Comparison of ENCODE assay signal across 32 mouse cellular contexts in genomic region chr4:57191543-57192283, GRCm38 (mm10). TPM values are rescaled to one million over a fixed set of nuclear protein-coding genes. Genes with fewer than 3 reads are reported as not detected.
DNase-seq lines count a peak whose midpoint lies in the region; ATAC-seq and TF ChIP-seq lines count a peak whose summit lies in the region.
"Had no signal": no experiment of that assay in that cellular context is flagged by ENCODE, and none has a peak within 500 bp of the region (broad histone marks: within the 10 kb centered on the region; RNA-seq: fewer than 3 reads in every experiment).

No protein-coding gene starts in this region.

- H3K4me2 ChIP-seq in heart, embryonic 16.5 days (ENCODE audit: low read depth, low read length), result peak overlapping the region; percentile 23; the same call in 1 of the 2 replicates
- H3K4me2 ChIP-seq in lung, postnatal 0 days (replicated peaks; ENCODE audit: low read depth, low read length), result no peak overlapping the region
- H3K4me2 ChIP-seq: embryonic facial prominence, embryonic 13.5 days; forebrain, embryonic 15.5 days; hindbrain, embryonic 12.5 days; intestine, embryonic 15.5 days; lung, embryonic 15.5 days; midbrain, embryonic 12.5 days; neural tube, embryonic 13.5 days had no signal

- H3K27ac ChIP-seq in heart, embryonic 16.5 days (ENCODE audit: low read length), result peak overlapping the region; percentile 61
- no peak overlapping the region for H3K27ac ChIP-seq in lung, postnatal 0 days (ENCODE audit: low read length)
- H3K27ac ChIP-seq: embryonic facial prominence, embryonic 13.5 days; forebrain, embryonic 10.5 days; forebrain, embryonic 15.5 days; hindbrain, embryonic 12.5 days; hindbrain, postnatal 0 days; intestine, embryonic 15.5 days; layer of hippocampus, adult 2 months; liver, embryonic 14.5 days; lung, embryonic 15.5 days; midbrain, embryonic 12.5 days; neural tube, embryonic 13.5 days; stomach, postnatal 0 days had no signal

- H3K27me3 ChIP-seq in heart, embryonic 16.5 days (ENCODE audit: control insufficient read depth, insufficient read depth, low read length), result no peaks in the 10 kb centered on the region
- no peaks in the 10 kb centered on the region for H3K27me3 ChIP-seq in lung, postnatal 0 days (replicated peaks; ENCODE audit: insufficient read depth, low read length)
- H3K27me3 ChIP-seq: embryonic facial prominence, embryonic 13.5 days; forebrain, embryonic 15.5 days; hindbrain, embryonic 12.5 days; intestine, embryonic 15.5 days; lung, embryonic 15.5 days; midbrain, embryonic 12.5 days; neural tube, embryonic 13.5 days; Patski had no signal

- H3K9ac ChIP-seq in heart, embryonic 16.5 days (ENCODE audit: low read length), result no peak overlapping the region
- no peak overlapping the region for H3K9ac ChIP-seq in lung, postnatal 0 days (replicated peaks; ENCODE audit: low read depth)
- H3K9ac ChIP-seq: embryonic facial prominence, embryonic 13.5 days; forebrain, embryonic 15.5 days; hindbrain, embryonic 12.5 days; intestine, embryonic 15.5 days; liver, embryonic 14.5 days; lung, embryonic 15.5 days; midbrain, embryonic 12.5 days; neural tube, embryonic 13.5 days had no signal

- TF ChIP-seq EP300 in lung, postnatal 0 days (IDR thresholded peaks at IDR 0.05), result peak; percentile 31

- no peaks in the 10 kb centered on the region for H3K9me3 ChIP-seq in heart, embryonic 16.5 days (replicated peaks; ENCODE audit: control insufficient read depth, low read length)
- H3K9me3 ChIP-seq in lung, postnatal 0 days (ENCODE audit: low read length), result no peaks in the 10 kb centered on the region
- H3K9me3 ChIP-seq: embryonic facial prominence, embryonic 13.5 days; forebrain, embryonic 10.5 days; forebrain, embryonic 15.5 days; hindbrain, embryonic 12.5 days; intestine, embryonic 15.5 days; lung, embryonic 15.5 days; megakaryocyte, embryonic 14.5 days; midbrain, embryonic 12.5 days; neural tube, embryonic 13.5 days had no signal

- 43% methylated on average over 9 of the region's 9 CpGs for WGBS in heart, embryonic 16.5 days
- 41% methylated on average over 9 of the region's 9 CpGs for WGBS in lung, postnatal 0 days
- WGBS in lung, adult 2 months, result 48% methylated on average over 9 of the region's 9 CpGs

- TF ChIP-seq POLR2A in lung, adult 2 months (IDR thresholded peaks at IDR 0.05; ENCODE audit: borderline replicate concordance, extremely low read depth, low read depth, low read length), result no peak

- peaks cover 15% of the 10 kb centered on the region for H3K4me1 ChIP-seq in heart, embryonic 16.5 days (ENCODE audit: control insufficient read depth, insufficient read depth, low read length)
- no peaks in the 10 kb centered on the region; the same call in 1 of the 2 replicates for H3K4me1 ChIP-seq in lung, postnatal 0 days (ENCODE audit: insufficient read depth, low read depth, low read length)
- H3K4me1 ChIP-seq in lung, adult 2 months (ENCODE audit: control insufficient read depth, insufficient read depth, low read length), result peaks cover 2% of the 10 kb centered on the region; the same call in 1 of the 2 replicates
- H3K4me1 ChIP-seq: embryonic facial prominence, embryonic 13.5 days; forebrain, embryonic 15.5 days; hindbrain, embryonic 12.5 days; intestine, embryonic 15.5 days; midbrain, embryonic 12.5 days; neural tube, embryonic 13.5 days had no signal

- intact Hi-C loops in heart, postnatal 14 days (cut with DNase I), result no loop called here

- no peaks in the 10 kb centered on the region for H3K36me3 ChIP-seq in heart, embryonic 16.5 days (ENCODE audit: control insufficient read depth, insufficient read depth)
- H3K36me3 ChIP-seq in lung, postnatal 0 days (ENCODE audit: insufficient read depth, low read length), result no peaks in the 10 kb centered on the region
- H3K36me3 ChIP-seq: forebrain, embryonic 10.5 days; forebrain, embryonic 15.5 days; G1E; hindbrain, embryonic 12.5 days; intestine, embryonic 15.5 days; midbrain, embryonic 12.5 days had no signal

- DNase-seq in heart, adult 11 months, result peak; percentile 90
- no peak for DNase-seq in heart, postnatal 14 days
- DNase-seq in heart, postnatal 4 days, result no peak
- peak; percentile 50 for DNase-seq in lung, postnatal 0 days (ENCODE audit: low spot score)
- no peak for DNase-seq in lung, adult 2 months
- no peak for DNase-seq in layer of hippocampus, adult 9-10 months (ENCODE audit: low spot score)
- DNase-seq: adrenal gland, postnatal 25 days; cerebellum, adult 18-20 months; cerebellum, postnatal 10 days; kidney, adult 2 months; kidney, postnatal 36 days; layer of hippocampus, postnatal 36 days; liver; right cerebral cortex, postnatal 4 days; thymus, adult 18-20 months; thymus, postnatal 25 days had no signal

- no peak for ATAC-seq in heart, embryonic 16.5 days (replicated peaks; ENCODE audit: extremely low read depth, insufficient read depth, low FRiP score)
- ATAC-seq in lung, postnatal 0 days, result peak; percentile 41; the same call in 1 of the 2 replicates
- ATAC-seq: forebrain, embryonic 15.5 days; hindbrain, postnatal 0 days; intestine, embryonic 15.5 days; Patski had no signal

- TF ChIP-seq CTCF in lung, postnatal 0 days (IDR thresholded peaks at IDR 0.05), result no peak
- no peak for TF ChIP-seq CTCF in lung, adult 2 months (IDR thresholded peaks at IDR 0.05; ENCODE audit: insufficient read depth, low read length)

- no peak overlapping the region for H3K4me3 ChIP-seq in heart, embryonic 16.5 days (ENCODE audit: low read length)
- H3K4me3 ChIP-seq in lung, postnatal 0 days (ENCODE audit: low read depth, low read length), result no peak overlapping the region
- no peak overlapping the region for H3K4me3 ChIP-seq in lung, adult 2 months (replicated peaks; ENCODE audit: extremely low read depth, low read depth, low read length)
- H3K4me3 ChIP-seq: embryonic facial prominence, embryonic 13.5 days; forebrain, embryonic 10.5 days; forebrain, embryonic 15.5 days; hindbrain, embryonic 12.5 days; intestine, embryonic 15.5 days; layer of hippocampus, adult 2 months; lung, embryonic 15.5 days; megakaryocyte, embryonic 14.5 days; midbrain, embryonic 12.5 days; neural tube, embryonic 13.5 days had no signal

RNA-seq across cellular contexts. Expression of gene Epb41l4b, which starts 48.5 kb away (rescaled TPM):
- total RNA-seq in heart, postnatal 14 days (2021), result 1 to 10 TPM; 4.3 to 4.9 TPM
- 0.56 and 1.0 TPM in 2 replicates for polyA plus RNA-seq in heart, embryonic 16.5 days (2015; fragmentation: Nextera tagmentation; extraction: Ambion mirVana)
- 1 to 10 TPM; 4.9 to 5.4 TPM for total RNA-seq in heart, postnatal 4 days (2021)
- polyA plus RNA-seq in lung, postnatal 0 days (2015; fragmentation: Nextera tagmentation; extraction: Ambion mirVana), result 10.3 and 10.6 TPM in 2 replicates
- 23.8 and 28.9 TPM in 2 replicates for polyA plus RNA-seq in lung, adult 2 months (2012; rRNA removed)
- polyA plus RNA-seq: G1E had no signal

Comparison
In these comparisons a context has a peak if more than half of its experiments do, and no peak if none do; other contexts are left out.
1. DNase-seq: peak in heart, adult 11 months (single experiment) and lung, postnatal 0 days (single experiment); none in heart, postnatal 14 days (0 of 2), heart, postnatal 4 days (single experiment), lung, adult 2 months (single experiment) and layer of hippocampus, adult 9-10 months (single experiment).